Mouse (Mus musculus) erythroblast, embryonic 14.5 days (primary cell): ENCODE data around the gene Mpv17l2.

Experiments used
- GATA1 ChIP-seq: IDR thresholded peaks from 2 replicates; pipeline ENCODE4 v1.6.1; 2012; ENCODE audit warnings: low read length, inconsistent platforms, mixed read lengths
- TAL1 ChIP-seq: IDR thresholded peaks from 3 replicates; pipeline ENCODE4 v1.6.1; 2012; ENCODE audit warnings: low read length, inconsistent platforms, mixed read lengths

GRCm38 (mm10) chr8:70754043-70754870 lies 6.5 kb downstream of the Mpv17l2 start, which contains the start of gene Rab3a:
- TF ChIP-seq TAL1 (no peak), GATA1 (no peak)
